10 mouse cellular contexts compared by ENCODE assay signal in genomic region chr8:127855653-127856300, GRCm38 (mm10).
DNase-seq lines count a peak whose midpoint lies in the region; ATAC-seq and TF ChIP-seq lines count a peak whose summit lies in the region.
"Had no signal": no experiment of that assay in that cellular context is flagged by ENCODE, and none has a peak within 500 bp of the region (broad histone marks: within the 10 kb centered on the region; RNA-seq: fewer than 3 reads in every experiment).

No protein-coding gene starts in this region.

- no peaks in the 10 kb centered on the region for H3K36me3 ChIP-seq in kidney, postnatal 0 days (ENCODE audit: insufficient read depth, low read length)
- H3K36me3 ChIP-seq: limb, embryonic 13.5 days had no signal

- TF ChIP-seq CTCF in kidney, postnatal 0 days (IDR thresholded peaks at IDR 0.05; ENCODE audit: low read depth), result no peak

- peak overlapping the region; percentile 16; the same call in 1 of the 2 replicates for H3K27ac ChIP-seq in kidney, postnatal 0 days
- H3K27ac ChIP-seq: limb, embryonic 13.5 days had no signal

- WGBS in kidney, postnatal 0 days, result 20% methylated on average over 4 of the region's 4 CpGs

- no peak overlapping the region for H3K4me3 ChIP-seq in kidney, postnatal 0 days (replicated peaks; ENCODE audit: low read depth, low read length)
- H3K4me3 ChIP-seq: limb, embryonic 13.5 days had no signal

- DNase-seq in kidney, postnatal 0 days (ENCODE audit: low spot score), result peak; percentile 75
- no peak for DNase-seq in kidney, adult 8-10 months
- peak; percentile 29 for DNase-seq in heart, adult 8-10 months (ENCODE audit: low spot score)
- DNase-seq in heart, postnatal 25 days (ENCODE audit: low spot score), result peak; percentile 12
- DNase-seq in retina, postnatal 1 day, result peak; percentile 11
- no peak for DNase-seq in thymus, postnatal 36 days
- DNase-seq: thymus, adult 2 months had no signal

- H3K9me3 ChIP-seq in kidney, postnatal 0 days (replicated peaks; ENCODE audit: low read length), result no peaks in the 10 kb centered on the region
- H3K9me3 ChIP-seq: limb, embryonic 13.5 days had no signal

- no peak for ATAC-seq in kidney, postnatal 0 days (replicated peaks; ENCODE audit: low FRiP score, low read depth)
- ATAC-seq in monocyte, adult 5-6 weeks (replicated peaks; ENCODE audit: insufficient number of reproducible peaks, low FRiP score, low TSS enrichment, poor library complexity, severe bottlenecking), result no peak
- ATAC-seq: midbrain, embryonic 16.5 days had no signal

- peaks cover 4% of the 10 kb centered on the region; the same call in 1 of the 2 replicates for H3K4me1 ChIP-seq in kidney, postnatal 0 days (replicated peaks; ENCODE audit: insufficient read depth, low read length)

- intact Hi-C loops in heart, postnatal 25 days (cut with DNase I), result no loop called here

- no peak overlapping the region for H3K4me2 ChIP-seq in kidney, postnatal 0 days (ENCODE audit: low read length)
- H3K4me2 ChIP-seq: limb, embryonic 13.5 days had no signal

- no peak overlapping the region for H3K9ac ChIP-seq in kidney, postnatal 0 days (ENCODE audit: low read depth, low read length)
- H3K9ac ChIP-seq: limb, embryonic 13.5 days had no signal

- H3K27me3 ChIP-seq in kidney, postnatal 0 days (ENCODE audit: insufficient read depth, low read length), result no peaks in the 10 kb centered on the region
- H3K27me3 ChIP-seq: limb, embryonic 13.5 days had no signal

Comparison
In these comparisons a context has a peak if more than half of its experiments do, and no peak if none do; other contexts are left out.
1. DNase-seq: peak in kidney, postnatal 0 days (single experiment), heart, adult 8-10 months (single experiment), heart, postnatal 25 days (single experiment) and retina, postnatal 1 day (single experiment); none in kidney, adult 8-10 months (0 of 2) and thymus, postnatal 36 days (0 of 2).